Mouse (Mus musculus) C2C12 (cell line): ENCODE measurements around the gene Gm4340. TPM values are rescaled to one million over a fixed set of nuclear protein-coding genes. Genes with fewer than 3 reads are reported as not detected.

ENCODE experiments used
- H3K27me3 ChIP-seq: one replicate; pipeline ENCODE4 v1.6.1; 2011; ENCODE audit not compliant: control insufficient read depth, insufficient read depth, insufficient read length
- H3K36me3 ChIP-seq: one replicate; pipeline ENCODE4 v1.6.1; 2011; ENCODE audit not compliant: control insufficient read depth, insufficient read depth
- H3K4me3 ChIP-seq: one replicate; pipeline ENCODE4 v1.5.1; 2011; ENCODE audit warnings: mild to moderate bottlenecking, control low read depth; ENCODE audit not compliant: poor library complexity, insufficient read depth, severe bottlenecking
- H3K79me2 ChIP-seq: one replicate; pipeline ENCODE4 v1.6.1; 2011; ENCODE audit not compliant: control insufficient read depth, insufficient read depth
- H3K79me3 ChIP-seq: one replicate; pipeline ENCODE4 v1.6.1; 2011; ENCODE audit warnings: low read depth, control low read depth
- H3ac ChIP-seq: one replicate; pipeline ENCODE3; 2011; ENCODE audit warnings: low read depth; ENCODE audit not compliant: control insufficient read depth, insufficient read length
- CEBPB ChIP-seq: IDR thresholded peaks from one replicate; pipeline ENCODE4 v1.6.1; 2011; ENCODE audit warnings: low read depth, mild to moderate bottlenecking, control low read depth, moderate library complexity
- CTCF ChIP-seq: IDR thresholded peaks from one replicate; pipeline ENCODE4 v1.5.1; 2011; ENCODE audit not compliant: control insufficient read depth, insufficient read depth, insufficient read length
- FOSL1 ChIP-seq: IDR thresholded peaks from one replicate; pipeline ENCODE4 v1.8.0; 2011; ENCODE audit warnings: mild to moderate bottlenecking, low read length; ENCODE audit not compliant: poor library complexity, insufficient read depth, severe bottlenecking
- MAX ChIP-seq: IDR thresholded peaks from one replicate; pipeline ENCODE4 v1.6.1; 2011; ENCODE audit warnings: mild to moderate bottlenecking, control low read depth
- MYOD1 ChIP-seq: IDR thresholded peaks from one replicate; pipeline ENCODE4 v1.6.1; 2011; ENCODE audit warnings: low read depth; ENCODE audit not compliant: control insufficient read depth, insufficient read length
- MYOG ChIP-seq: IDR thresholded peaks from one replicate; pipeline ENCODE4 v1.6.1; 2011; ENCODE audit not compliant: control insufficient read depth, insufficient read length; ENCODE audit errors: extremely low read depth
- USF1 ChIP-seq: IDR thresholded peaks from one replicate; pipeline ENCODE4 v1.6.1; 2011; ENCODE audit warnings: low read depth, mild to moderate bottlenecking, control low read depth, moderate library complexity
- polyA plus RNA-seq: library from polyadenylated mRNA; unstranded; fragments of >200 nt; fragmentation: generic; extraction: Trizol; gene quantifications from one replicate; pipeline ENCODE4 v1.2.1, GENCODE M21; 2012; ENCODE audit warnings: missing spikeins

Gene Gm4340
- polyA plus RNA-seq, 1 experiment = 0.67 TPM

- Histone ChIP-seq H3K27me3 (no peaks in the 10 kb centered on the region), H3ac (no peak overlapping the region), H3K79me2 (no peaks in the 10 kb centered on the region), H3K79me3 (no peaks in the 10 kb centered on the region), H3K4me3 (no peak overlapping the region), H3K36me3 (no peaks in the 10 kb centered on the region)
- TF ChIP-seq CTCF (no peak), MYOG (no peak), CEBPB (no peak), USF1 (no peak), MAX (no peak), FOSL1 (no peak), MYOD1 (no peak)
Measured at GRCm38 (mm10) chr10:104214527-104214926, 20.7 kb downstream of the Gm4340 start.

- no peak overlapping the region for H3ac ChIP-seq
- H3K79me3 ChIP-seq = no peaks in the 10 kb centered on the region
- TF ChIP-seq MYOG (no peak), USF1 (no peak), MYOD1 (no peak), MAX (no peak)
- H3K4me3 ChIP-seq = no peak overlapping the region
- no peaks in the 10 kb centered on the region for H3K79me2 ChIP-seq
- H3K27me3 ChIP-seq = no peaks in the 10 kb centered on the region
- H3K36me3 ChIP-seq = no peaks in the 10 kb centered on the region
Measured at GRCm38 (mm10) chr10:104220303-104221021, 26.6 kb downstream of the Gm4340 start.

Other genes starting within 250 kb of the Gm4340 start
- 0.13 TPM for gene Gm21293, start 51.1 kb upstream of the Gm4340 start, polyA plus RNA-seq
- not detected for gene Gm6763, start 42.5 kb upstream of the Gm4340 start, polyA plus RNA-seq
- gene Gm8764, start 34.0 kb upstream of the Gm4340 start, polyA plus RNA-seq = not detected
- gene Gm21304, start 25.5 kb upstream of the Gm4340 start, polyA plus RNA-seq = 0.13 TPM
- 0.13 TPM for gene Gm21312, start 17.0 kb upstream of the Gm4340 start, polyA plus RNA-seq
- gene Gm20765, start 8.5 kb upstream of the Gm4340 start, polyA plus RNA-seq = 0.13 TPM